Mouse (Mus musculus) kidney, adult 2 months (tissue): Measurements from ENCODE around the gene Elp5.

ENCODE experiments used
- CTCF ChIP-seq: fragments of 200-500 bp; conservative IDR thresholded peaks from 2 replicates; pipeline ENCODE4 v1.5.1; 2011; ENCODE audit warnings: low read depth, mild to moderate bottlenecking, control low read depth, low read length, moderate library complexity, mixed read lengths; ENCODE audit not compliant: insufficient read depth, insufficient read length
- POLR2A ChIP-seq: fragments of 200-500 bp; IDR thresholded peaks from one replicate; pipeline ENCODE4 v1.6.1; 2011; ENCODE audit warnings: low read depth, low read length, control low read depth

GRCm38 (mm10) chr11:69961841-69962240 lies 20.5 kb downstream of the Elp5 start:
- TF ChIP-seq POLR2A (no peak), CTCF (no peak)
